Mouse (Mus musculus) lung, postnatal 10 days (tissue): ENCODE measurements at regions not wholly inside any gene's neighbourhood (a gene's known extent, or its start where the extent isn't known, plus 50 kb on each side); places are given as distances from the start of the nearest gene placed in this dataset.
"Not testable (repeated sequence)": the region's sequence is repeated elsewhere in the genome, so short reads cannot be mapped to it uniquely, and the experiment has no call there.

Source experiments
- DNase-seq: peaks from one replicate; pipeline ENCODE4 v3.0.0; 2021

- DNase-seq: peak; percentile 27
Observed at GRCm38 (mm10) chr10:19494461-19495105, 97.2 kb upstream of the Ifngr1 start.

DNA sequence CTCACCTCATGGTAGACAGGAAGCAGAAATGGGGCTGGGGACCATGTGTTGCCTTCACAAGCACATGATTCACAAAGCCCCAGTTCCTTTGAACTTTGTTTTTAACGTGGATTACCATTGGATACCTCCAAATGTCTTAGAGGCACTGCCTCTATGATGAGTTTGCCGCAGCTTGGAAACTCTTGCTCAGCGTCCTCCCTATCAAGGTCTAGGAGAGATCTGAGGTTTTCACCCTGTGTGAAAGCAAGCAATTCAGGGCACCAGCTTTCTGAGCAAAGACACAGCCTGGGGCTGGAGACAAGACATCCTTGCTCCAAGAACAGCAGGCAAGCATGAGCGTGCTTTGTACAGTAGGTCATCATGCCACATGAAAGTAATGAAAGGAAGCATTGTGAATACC, 93.6 kb upstream of the Ifngr1 start:
- DNase-seq: no peak

DNA sequence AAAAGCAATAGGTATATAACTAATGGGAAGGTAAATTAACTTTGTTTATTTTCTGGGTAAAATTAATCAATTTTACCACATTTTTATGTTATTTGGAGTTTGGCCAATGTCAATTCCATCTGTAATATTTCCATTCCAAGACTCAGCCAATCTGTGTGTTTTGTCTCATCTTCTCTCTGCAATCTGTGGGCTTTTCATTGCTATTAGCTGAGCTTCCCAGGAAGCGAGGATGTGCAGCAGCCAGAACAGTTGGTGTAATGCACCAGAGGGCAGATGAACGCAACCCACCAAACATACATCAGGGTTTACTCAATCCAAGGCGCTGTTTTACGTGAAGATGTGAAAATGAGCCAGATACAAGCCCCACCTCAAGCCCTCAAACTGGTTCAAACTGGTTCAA, 88.9 kb upstream of the Ifngr1 start:
- DNase-seq: no peak

- DNase-seq: no peak
Observed at GRCm38 (mm10) chr10:19503846-19504765, 87.6 kb upstream of the Ifngr1 start.

DNA sequence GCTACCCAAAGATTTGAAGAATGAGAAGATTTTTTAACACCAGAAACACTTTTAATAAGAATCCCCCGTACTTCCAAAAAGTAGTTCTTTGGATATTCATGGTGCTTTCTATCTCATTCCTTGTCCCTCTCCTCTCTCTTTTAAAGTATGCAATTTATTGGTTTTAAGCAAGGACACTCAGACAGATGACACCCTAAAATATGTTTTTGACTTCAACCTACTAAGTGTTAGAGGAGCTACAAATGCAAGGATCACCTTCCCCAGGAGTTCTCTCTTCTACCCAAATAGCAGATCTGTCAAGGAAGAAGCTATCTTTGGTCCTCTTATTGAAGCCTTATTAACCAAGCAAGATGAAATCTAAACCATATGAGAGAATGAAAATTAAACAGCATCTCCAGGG, 86.6 kb upstream of the Ifngr1 start:
- DNase-seq: no peak

DNA sequence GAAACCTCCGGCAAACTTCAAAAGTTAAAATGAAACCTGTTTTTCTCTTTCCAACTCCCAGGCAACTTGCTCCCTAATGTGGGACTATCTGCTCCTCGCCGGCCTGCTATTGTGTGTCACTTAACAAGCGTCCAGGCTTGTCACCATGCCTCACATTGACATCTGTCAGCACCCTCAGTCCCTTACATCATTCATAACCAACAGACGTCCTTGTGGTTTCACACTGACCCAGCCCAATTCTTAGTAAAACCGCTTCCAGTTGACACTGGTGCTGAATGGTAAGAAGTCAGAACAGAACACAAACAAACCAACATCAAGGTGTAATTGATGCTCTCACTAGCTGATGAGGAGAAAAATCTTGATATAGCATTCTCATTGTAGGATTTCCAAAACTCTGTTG, 85.8 kb upstream of the Ifngr1 start:
- no peak for DNase-seq

DNA sequence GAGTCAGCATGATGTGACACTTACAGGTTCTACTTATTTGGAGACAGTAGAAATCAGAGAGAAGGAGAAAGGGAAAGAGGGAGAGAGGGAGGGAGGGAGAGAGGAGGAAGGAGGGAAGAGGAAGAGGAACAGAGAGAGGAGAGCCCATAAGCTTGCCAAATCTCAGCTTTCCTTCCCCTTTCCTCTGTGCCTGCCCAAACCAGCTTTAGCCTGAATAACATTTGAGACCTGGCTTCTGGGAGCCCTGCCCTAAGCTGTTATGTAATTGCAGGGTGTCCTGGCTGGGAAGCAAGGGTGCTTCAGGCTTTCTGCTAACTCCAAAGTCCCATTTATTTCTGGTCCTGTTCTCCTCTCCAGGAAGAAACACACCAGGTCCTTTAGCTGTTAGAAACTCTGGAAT, 85.3 kb upstream of the Ifngr1 start:
- DNase-seq: no peak

- no peak for DNase-seq
Observed at GRCm38 (mm10) chr10:19508221-19508745, 83.5 kb upstream of the Ifngr1 start.

GRCm38 (mm10) chr10:19510047-19510446, 81.7 kb upstream of the Ifngr1 start:
- no peak for DNase-seq

GRCm38 (mm10) chr10:19514366-19514765, 77.4 kb upstream of the Ifngr1 start:
- DNase-seq: not testable (repeated sequence)

DNA sequence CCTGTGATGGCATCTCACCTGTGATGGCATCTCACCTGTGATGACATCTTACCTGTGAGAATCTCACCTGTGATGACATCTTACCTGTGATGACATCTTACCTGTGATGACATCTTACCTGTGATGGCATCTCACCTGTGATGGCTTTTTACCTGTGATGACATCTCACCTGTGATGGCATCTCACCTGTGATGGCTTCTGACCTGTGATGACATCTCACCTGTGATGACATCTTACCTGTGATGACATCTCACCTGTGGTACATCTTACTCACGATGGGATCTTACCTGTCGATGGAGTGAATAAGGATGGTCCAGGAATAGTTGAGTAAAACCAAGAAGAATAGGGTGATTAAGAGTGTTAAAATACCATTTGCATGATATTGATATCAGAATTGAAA, 76.9 kb upstream of the Ifngr1 start:
- no peak for DNase-seq

GRCm38 (mm10) chr10:19516011-19516410, 75.7 kb upstream of the Ifngr1 start:
- DNase-seq: no peak

DNA sequence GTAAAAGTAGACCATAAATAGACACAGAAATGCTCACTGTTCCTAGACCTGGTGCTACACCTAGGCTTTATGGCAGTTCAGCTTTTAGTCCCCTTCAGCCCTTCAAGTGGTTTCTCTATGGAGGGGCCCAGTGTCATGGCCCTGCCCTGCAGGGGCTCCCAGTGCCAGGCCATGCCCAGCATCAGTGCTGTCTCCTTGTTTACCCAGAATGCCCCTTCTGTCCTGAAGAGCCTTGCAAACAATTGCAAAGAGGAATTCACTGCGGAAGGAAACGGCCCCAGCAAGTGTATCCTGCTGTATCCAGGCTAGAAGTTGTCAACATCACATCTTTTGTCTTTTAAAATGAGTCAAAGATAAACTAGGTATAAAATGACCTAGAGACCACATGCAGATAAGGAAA, 74.7 kb upstream of the Ifngr1 start:
- DNase-seq: peak; percentile 38

DNA sequence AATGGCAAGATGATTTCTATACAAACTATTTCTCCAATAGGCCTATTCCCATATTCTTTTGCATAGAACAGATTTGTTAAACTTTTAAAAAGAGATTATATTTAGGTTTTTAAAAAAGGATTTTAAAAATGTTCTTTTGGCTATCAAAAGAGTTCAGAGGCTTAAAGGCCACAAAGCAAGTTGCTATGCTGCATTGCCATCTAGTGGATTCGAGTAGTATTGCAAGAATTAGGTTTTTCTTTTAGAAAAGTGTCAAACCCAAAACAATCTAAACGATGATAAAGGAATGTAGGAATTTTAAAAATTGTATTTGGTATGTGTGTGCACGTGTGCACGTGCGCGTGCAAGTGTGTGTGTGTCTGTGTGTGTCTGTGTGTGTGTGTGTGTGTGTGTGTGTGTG, 73.0 kb upstream of the Ifngr1 start:
- peak; percentile 36 for DNase-seq

GRCm38 (mm10) chr10:19522198-19522597, 69.6 kb upstream of the Ifngr1 start:
- no peak for DNase-seq

DNA sequence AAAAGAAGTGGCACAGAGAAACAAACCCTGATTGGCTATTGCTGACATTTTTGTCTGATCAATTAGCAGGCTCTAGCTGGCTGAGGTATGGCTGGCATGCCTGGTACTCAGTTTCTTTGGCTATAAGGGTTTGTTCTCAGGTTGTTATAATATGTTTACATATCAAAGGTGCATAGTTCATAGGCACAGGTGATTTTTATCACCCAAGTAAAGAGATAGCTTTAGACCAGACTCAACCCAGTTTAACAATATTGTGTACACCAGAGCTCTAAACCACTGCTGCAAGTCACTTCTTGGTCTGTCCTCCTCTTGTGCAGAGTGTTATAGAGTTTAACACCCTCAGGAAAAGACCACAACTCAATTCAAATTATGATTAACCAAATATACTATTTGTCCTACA, 65.8 kb upstream of the Ifngr1 start:
- no peak for DNase-seq

DNA sequence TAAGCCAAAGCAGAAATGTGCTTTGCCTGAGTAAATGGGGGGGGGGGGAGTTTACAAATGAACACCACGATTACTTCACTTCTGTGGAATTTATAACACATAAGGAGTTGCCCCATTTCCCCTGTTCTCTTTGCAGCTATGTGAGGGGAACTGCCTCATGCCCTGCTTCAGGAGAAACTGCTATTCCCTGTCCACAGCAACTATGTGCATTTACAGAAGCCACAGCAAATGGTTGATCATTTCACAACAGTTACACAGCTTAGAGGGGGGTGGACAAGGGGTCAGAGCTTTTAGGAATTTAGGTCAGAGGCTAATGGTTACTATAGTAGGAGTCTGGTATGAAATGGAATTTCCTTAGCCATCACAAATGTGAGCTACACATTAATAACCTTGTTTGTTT, 65.4 kb upstream of the Ifngr1 start:
- peak; percentile 18 for DNase-seq

GRCm38 (mm10) chr10:19529655-19530054, 62.1 kb upstream of the Ifngr1 start:
- no peak for DNase-seq

GRCm38 (mm10) chr10:19530056-19530455, 61.7 kb upstream of the Ifngr1 start:
- no peak for DNase-seq

DNA sequence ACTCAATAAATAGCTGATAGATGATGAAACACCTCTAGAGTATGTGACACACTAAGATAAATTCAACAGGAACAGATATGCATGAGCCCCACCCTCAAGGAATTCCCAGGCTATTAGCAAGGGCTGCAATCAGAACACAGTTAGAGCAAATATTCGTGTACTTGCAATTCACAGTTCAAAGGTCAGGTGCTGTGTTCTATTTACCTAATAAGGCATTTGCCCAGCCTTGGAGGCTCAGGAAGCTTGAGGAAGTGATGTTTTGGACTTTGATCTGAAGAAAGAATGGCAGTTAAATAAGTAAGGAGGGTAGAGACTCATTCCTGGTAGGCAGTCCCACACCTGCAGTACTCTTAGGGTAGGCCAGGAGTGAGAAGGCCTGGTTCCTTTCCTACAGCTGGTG, 60.3 kb upstream of the Ifngr1 start:
- no peak for DNase-seq

DNA sequence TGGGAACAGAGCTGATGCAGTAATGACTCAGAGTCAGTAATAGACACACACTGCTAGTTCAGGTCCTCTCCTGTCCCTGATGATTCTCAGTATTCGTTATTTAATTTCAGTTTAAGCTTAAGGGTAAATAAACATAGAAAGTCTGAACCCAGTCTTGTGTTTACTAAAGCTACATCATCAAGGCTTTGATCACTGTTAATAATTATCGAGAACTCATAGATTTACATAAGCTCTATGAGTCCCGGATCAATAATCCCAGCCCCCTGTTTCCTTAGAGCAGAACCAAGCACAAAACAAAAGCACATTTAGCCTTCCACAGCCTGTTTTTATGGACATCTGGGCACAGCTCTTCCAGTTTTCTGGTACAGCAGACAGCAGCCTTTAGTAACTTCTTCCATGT, 59.0 kb upstream of the Ifngr1 start:
- DNase-seq: no peak

- no peak for DNase-seq
Observed at GRCm38 (mm10) chr10:19533846-19534245, 57.9 kb upstream of the Ifngr1 start.
